Comparison of ENCODE assay signal across 14 mouse cellular contexts in the genomic region with DNA sequence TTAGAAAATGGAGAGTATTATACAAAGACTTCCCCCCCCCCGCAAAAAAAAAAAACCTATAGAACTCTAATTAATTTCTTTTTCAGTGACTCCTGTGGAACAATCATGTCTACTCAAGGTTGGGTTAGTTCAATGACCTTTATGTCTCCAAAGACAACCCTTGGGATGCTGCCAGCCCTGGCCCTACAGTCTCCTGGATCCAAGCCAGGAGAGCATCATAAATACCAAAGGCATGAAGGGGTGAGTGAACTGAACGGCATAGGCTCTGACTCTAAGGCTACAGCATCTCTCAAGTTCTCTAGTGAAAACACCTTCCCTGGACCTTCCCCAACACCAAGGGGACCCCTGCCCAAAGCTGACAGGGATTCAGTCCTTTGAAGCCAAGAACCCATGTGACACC.
DNase-seq lines count a peak whose midpoint lies in the region; ATAC-seq and TF ChIP-seq lines count a peak whose summit lies in the region.
"Had no signal": no experiment of that assay in that cellular context is flagged by ENCODE, and none has a peak within 500 bp of the region (broad histone marks: within the 10 kb centered on the region; RNA-seq: fewer than 3 reads in every experiment).

No protein-coding gene starts in this region.

- H3K4me1 ChIP-seq in embryonic facial prominence, embryonic 14.5 days (ENCODE audit: control insufficient read depth, insufficient read depth, low read length) = peaks cover 32% of the 10 kb centered on the region
- peaks cover 36% of the 10 kb centered on the region for H3K4me1 ChIP-seq in embryonic facial prominence, embryonic 10.5 days
- peaks cover 48% of the 10 kb centered on the region for H3K4me1 ChIP-seq in limb, embryonic 10.5 days
- H3K4me1 ChIP-seq: forebrain, embryonic 12.5 days; hindbrain, embryonic 12.5 days had no signal

- no peak for TF ChIP-seq CTCF in layer of hippocampus, adult 2 months (conservative IDR thresholded peaks at IDR 0.05)

- no peak overlapping the region for H3K4me3 ChIP-seq in embryonic facial prominence, embryonic 14.5 days (ENCODE audit: low read depth, low read length)
- no peak overlapping the region for H3K4me3 ChIP-seq in embryonic facial prominence, embryonic 10.5 days
- no peak overlapping the region for H3K4me3 ChIP-seq in limb, embryonic 10.5 days
- H3K4me3 ChIP-seq in layer of hippocampus, adult 2 months = no peak overlapping the region
- H3K4me3 ChIP-seq: embryonic facial prominence, embryonic 13.5 days; forebrain, embryonic 12.5 days; heart, embryonic 15.5 days; hindbrain, embryonic 12.5 days had no signal

- H3K9ac ChIP-seq in embryonic facial prominence, embryonic 14.5 days (ENCODE audit: low read depth, low read length) = no peak overlapping the region
- H3K9ac ChIP-seq: embryonic facial prominence, embryonic 13.5 days; forebrain, embryonic 12.5 days; heart, embryonic 15.5 days; hindbrain, embryonic 12.5 days; limb, embryonic 13.5 days had no signal

- no peak for DNase-seq in embryonic facial prominence, embryonic 14.5 days (ENCODE audit: low spot score)
- no peak for DNase-seq in embryonic facial prominence, embryonic 10.5 days (ENCODE audit: low spot score)
- peak; percentile 34 for DNase-seq in left cerebral cortex, postnatal 4 days
- DNase-seq in left cerebral cortex, adult 18-20 months (ENCODE audit: low spot score in 2 of 2) = no peak
- peak; percentile 81 for DNase-seq in adrenal gland, adult 2 months
- no peak for DNase-seq in limb, embryonic 10.5 days (ENCODE audit: low spot score)
- no peak for DNase-seq in layer of hippocampus, adult 2 months (ENCODE audit: low spot score in 2 of 2)
- DNase-seq in spleen, postnatal 4 days (ENCODE audit: low spot score in 2 of 2) = no peak
- DNase-seq: thymus, postnatal 4 days had no signal

- ATAC-seq in embryonic facial prominence, embryonic 14.5 days (ENCODE audit: low read depth) = no peak

- H3K9me3 ChIP-seq in embryonic facial prominence, embryonic 14.5 days (ENCODE audit: control insufficient read depth, low read length) = no peaks in the 10 kb centered on the region
- H3K9me3 ChIP-seq in embryonic facial prominence, embryonic 10.5 days = no peaks in the 10 kb centered on the region
- no peaks in the 10 kb centered on the region for H3K9me3 ChIP-seq in limb, embryonic 10.5 days (replicated peaks)
- H3K9me3 ChIP-seq: embryonic facial prominence, embryonic 13.5 days; forebrain, embryonic 12.5 days; heart, embryonic 15.5 days; hindbrain, embryonic 12.5 days; limb, embryonic 13.5 days had no signal

- 0 out of 2 replicates have a peak overlapping the region, but pooled peaks have one; percentile 69 for H3K27ac ChIP-seq in embryonic facial prominence, embryonic 14.5 days (replicated peaks; ENCODE audit: low read depth, low read length)
- no peak overlapping the region for H3K27ac ChIP-seq in embryonic facial prominence, embryonic 10.5 days (replicated peaks)
- peak overlapping the region; percentile 78 for H3K27ac ChIP-seq in limb, embryonic 10.5 days
- H3K27ac ChIP-seq in layer of hippocampus, adult 2 months = no peak overlapping the region
- H3K27ac ChIP-seq: forebrain, embryonic 12.5 days; heart, embryonic 15.5 days; hindbrain, embryonic 12.5 days had no signal

- H3K27me3 ChIP-seq in embryonic facial prominence, embryonic 14.5 days (replicated peaks; ENCODE audit: control insufficient read depth, insufficient read depth, low read length) = no peaks in the 10 kb centered on the region
- no peaks in the 10 kb centered on the region for H3K27me3 ChIP-seq in embryonic facial prominence, embryonic 10.5 days (replicated peaks; ENCODE audit: low read depth, poor library complexity, severe bottlenecking)
- H3K27me3 ChIP-seq in limb, embryonic 10.5 days (ENCODE audit: low read depth, poor library complexity, severe bottlenecking) = no peaks in the 10 kb centered on the region
- H3K27me3 ChIP-seq: embryonic facial prominence, embryonic 13.5 days; forebrain, embryonic 12.5 days; heart, embryonic 15.5 days; hindbrain, embryonic 12.5 days; limb, embryonic 13.5 days had no signal

- H3K4me2 ChIP-seq in embryonic facial prominence, embryonic 14.5 days (ENCODE audit: low read depth, low read length) = no peak overlapping the region
- H3K4me2 ChIP-seq: forebrain, embryonic 12.5 days; hindbrain, embryonic 12.5 days had no signal

- WGBS in embryonic facial prominence, embryonic 14.5 days = 59% methylated on average over 2 of the region's 2 CpGs
- 92% methylated on average over 2 of the region's 2 CpGs for WGBS in embryonic facial prominence, embryonic 10.5 days
- WGBS in limb, embryonic 10.5 days = 72% methylated on average over 2 of the region's 2 CpGs

- intact Hi-C loops in left cerebral cortex, postnatal 4 days (cut with DNase I) = no loop called here

- H3K36me3 ChIP-seq in embryonic facial prominence, embryonic 14.5 days (ENCODE audit: control insufficient read depth, insufficient read depth, low read length) = no peaks in the 10 kb centered on the region
- no peaks in the 10 kb centered on the region for H3K36me3 ChIP-seq in embryonic facial prominence, embryonic 10.5 days (replicated peaks)
- H3K36me3 ChIP-seq in limb, embryonic 10.5 days = no peaks in the 10 kb centered on the region
- H3K36me3 ChIP-seq: embryonic facial prominence, embryonic 13.5 days; forebrain, embryonic 12.5 days; heart, embryonic 15.5 days; hindbrain, embryonic 12.5 days; limb, embryonic 13.5 days had no signal

Comparison
In these comparisons a context has a peak if more than half of its experiments do, and no peak if none do; other contexts are left out.
1. DNase-seq: peak in left cerebral cortex, postnatal 4 days (single experiment) and adrenal gland, adult 2 months (single experiment); none in embryonic facial prominence, embryonic 14.5 days (single experiment), embryonic facial prominence, embryonic 10.5 days (single experiment), left cerebral cortex, adult 18-20 months (0 of 2), limb, embryonic 10.5 days (single experiment), layer of hippocampus, adult 2 months (0 of 2) and spleen, postnatal 4 days (0 of 2).
2. H3K27ac ChIP-seq: peak in embryonic facial prominence, embryonic 14.5 days (single experiment) and limb, embryonic 10.5 days (single experiment); none in embryonic facial prominence, embryonic 10.5 days (single experiment) and layer of hippocampus, adult 2 months (single experiment).